Mouse (Mus musculus): ENCODE measurements around the gene Ganc. TPM values are rescaled to one million over a fixed set of nuclear protein-coding genes. Genes with fewer than 3 reads are reported as not detected.

Gene Ganc
- total and polyA plus RNA-seq, 3 experiments: 0.95 to 19.2 (median 17.2) TPM

- Histone ChIP-seq H3K4me3 (ENCODE audit: low read depth, low read length) (no peak overlapping the region), H3K9me3 (replicated peaks) (no peaks in the 10 kb centered on the region), H3K4me1 (ENCODE audit: insufficient read depth, low read depth, low read length) (no peaks in the 10 kb centered on the region), H3K27me3 (ENCODE audit: insufficient read depth, low read length) (peaks cover 6% of the 10 kb centered on the region; the same call in 1 of the 2 replicates), H3K36me3 (replicated peaks) (no peaks in the 10 kb centered on the region)
- TF ChIP-seq GATA2 (IDR thresholded peaks at IDR 0.05; ENCODE audit: borderline replicate concordance, low read depth, low read length): no peak
- no peak for TF ChIP-seq TAL1 (conservative IDR thresholded peaks at IDR 0.05; ENCODE audit: low read depth, low read length)
- no peak for TF ChIP-seq GATA1 (IDR thresholded peaks at IDR 0.05; ENCODE audit: borderline replicate concordance, low read length)
- no peak for TF ChIP-seq POLR2AphosphoS5 (IDR thresholded peaks at IDR 0.05; ENCODE audit: insufficient replicate concordance, low read depth, low read length)
- no peak for TF ChIP-seq CTCF (IDR thresholded peaks at IDR 0.05; ENCODE audit: low read depth, low read length)
- DNase-seq (ENCODE audit: low spot score) (no peak), ATAC-seq (ENCODE audit: extremely low read depth, insufficient number of reproducible peaks, low FRiP score, poor library complexity, severe bottlenecking) (no peak)
Observed at GRCm38 (mm10) chr2:120454987-120455386, 51.3 kb downstream of the Ganc start.

DNA sequence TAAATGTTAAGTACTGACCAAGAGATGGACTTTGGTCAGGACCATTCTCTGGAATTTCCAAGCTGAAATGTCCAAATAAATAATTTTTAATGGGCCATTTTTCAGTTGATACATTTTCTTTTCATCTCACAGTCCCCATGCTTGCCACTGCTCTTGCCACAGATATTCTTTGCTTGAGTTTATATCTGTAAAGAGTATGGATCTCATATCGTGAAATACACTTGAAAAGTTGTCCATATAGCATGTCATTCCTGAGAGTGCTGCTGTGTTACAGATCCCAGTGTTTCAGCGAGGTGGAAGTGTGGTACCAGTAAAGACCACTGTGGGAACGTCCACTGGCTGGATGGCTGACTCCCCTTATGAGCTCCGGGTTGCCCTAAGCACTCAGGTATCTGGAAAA is 52.0 kb downstream of the Ganc start, which contains the start of gene Capn3:
Gene Capn3 (plus strand): TSS at position 301 of the 400 bp plus-strand sequence.
- TF ChIP-seq TAL1 (conservative IDR thresholded peaks at IDR 0.05; ENCODE audit: low read depth, low read length) (no peak), CTCF (IDR thresholded peaks at IDR 0.05; ENCODE audit: low read depth, low read length) (no peak), GATA1 (IDR thresholded peaks at IDR 0.05; ENCODE audit: borderline replicate concordance, low read length) (no peak), POLR2AphosphoS5 (IDR thresholded peaks at IDR 0.05; ENCODE audit: insufficient replicate concordance, low read depth, low read length) (no peak), GATA2 (IDR thresholded peaks at IDR 0.05; ENCODE audit: borderline replicate concordance, low read depth, low read length) (no peak)
- Histone ChIP-seq H3K27me3 (ENCODE audit: insufficient read depth, low read length) (peaks cover 6% of the 10 kb centered on the region; the same call in 1 of the 2 replicates), H3K4me3 (ENCODE audit: low read depth, low read length) (no peak within 1 kb of the TSS), H3K36me3 (replicated peaks) (no peaks in the 10 kb centered on the region), H3K9me3 (replicated peaks) (no peaks in the 10 kb centered on the region), H3K4me1 (ENCODE audit: insufficient read depth, low read depth, low read length) (no peaks in the 10 kb centered on the region)
- no peak for ATAC-seq (ENCODE audit: extremely low read depth, insufficient number of reproducible peaks, low FRiP score, poor library complexity, severe bottlenecking)
- DNase-seq (ENCODE audit: low spot score): no peak

- TF ChIP-seq CTCF (IDR thresholded peaks at IDR 0.05; ENCODE audit: low read depth, low read length) (no peak), TAL1 (conservative IDR thresholded peaks at IDR 0.05; ENCODE audit: low read depth, low read length) (no peak), GATA2 (IDR thresholded peaks at IDR 0.05; ENCODE audit: borderline replicate concordance, low read depth, low read length) (no peak), GATA1 (IDR thresholded peaks at IDR 0.05; ENCODE audit: borderline replicate concordance, low read length) (no peak), POLR2AphosphoS5 (IDR thresholded peaks at IDR 0.05; ENCODE audit: insufficient replicate concordance, low read depth, low read length) (no peak)
- ATAC-seq (ENCODE audit: extremely low read depth, insufficient number of reproducible peaks, low FRiP score, poor library complexity, severe bottlenecking) (no peak), DNase-seq (ENCODE audit: low spot score) (no peak)
Observed at GRCm38 (mm10) chr2:120460216-120460615, 56.5 kb downstream of the Ganc start.

GRCm38 (mm10) chr2:120463328-120463727 is 59.6 kb downstream of the Ganc start:
- TF ChIP-seq POLR2AphosphoS5 (IDR thresholded peaks at IDR 0.05; ENCODE audit: insufficient replicate concordance, low read depth, low read length) (no peak), CTCF (IDR thresholded peaks at IDR 0.05; ENCODE audit: low read depth, low read length) (no peak), GATA2 (IDR thresholded peaks at IDR 0.05; ENCODE audit: borderline replicate concordance, low read depth, low read length) (no peak), GATA1 (IDR thresholded peaks at IDR 0.05; ENCODE audit: borderline replicate concordance, low read length) (no peak), TAL1 (conservative IDR thresholded peaks at IDR 0.05; ENCODE audit: low read depth, low read length) (no peak)
- DNase-seq (ENCODE audit: low spot score) (no peak), ATAC-seq (ENCODE audit: extremely low read depth, insufficient number of reproducible peaks, low FRiP score, poor library complexity, severe bottlenecking) (no peak)
- Histone ChIP-seq H3K36me3 (replicated peaks) (no peaks in the 10 kb centered on the region), H3K4me3 (ENCODE audit: low read depth, low read length) (no peak overlapping the region), H3K27me3 (ENCODE audit: insufficient read depth, low read length) (peaks cover 48% of the 10 kb centered on the region), H3K9me3 (replicated peaks) (no peaks in the 10 kb centered on the region), H3K4me1 (ENCODE audit: insufficient read depth, low read depth, low read length) (no peaks in the 10 kb centered on the region)

More at GRCm38 (mm10) chr2:120460216-120460615, 56.5 kb downstream of the Ganc start:
- H3K36me3 ChIP-seq (replicated peaks): no peaks in the 10 kb centered on the region
- no peaks in the 10 kb centered on the region for H3K4me1 ChIP-seq (ENCODE audit: insufficient read depth, low read depth, low read length)
- no peak overlapping the region for H3K4me3 ChIP-seq (ENCODE audit: low read depth, low read length)
- peaks cover 28% of the 10 kb centered on the region for H3K27me3 ChIP-seq (ENCODE audit: insufficient read depth, low read length)
- H3K9me3 ChIP-seq (replicated peaks): no peaks in the 10 kb centered on the region

- Histone ChIP-seq H3K4me1 (ENCODE audit: insufficient read depth, low read depth, low read length) (no peaks in the 10 kb centered on the region), H3K4me3 (ENCODE audit: low read depth, low read length) (no peak overlapping the region), H3K36me3 (replicated peaks) (no peaks in the 10 kb centered on the region), H3K9me3 (replicated peaks) (no peaks in the 10 kb centered on the region), H3K27me3 (ENCODE audit: insufficient read depth, low read length) (peaks cover 52% of the 10 kb centered on the region)
- TF ChIP-seq CTCF (IDR thresholded peaks at IDR 0.05; ENCODE audit: low read depth, low read length) (no peak), GATA2 (IDR thresholded peaks at IDR 0.05; ENCODE audit: borderline replicate concordance, low read depth, low read length) (no peak), TAL1 (conservative IDR thresholded peaks at IDR 0.05; ENCODE audit: low read depth, low read length) (no peak), POLR2AphosphoS5 (IDR thresholded peaks at IDR 0.05; ENCODE audit: insufficient replicate concordance, low read depth, low read length) (no peak), GATA1 (IDR thresholded peaks at IDR 0.05; ENCODE audit: borderline replicate concordance, low read length) (no peak)
- ATAC-seq (ENCODE audit: extremely low read depth, insufficient number of reproducible peaks, low FRiP score, poor library complexity, severe bottlenecking) (no peak), DNase-seq (ENCODE audit: low spot score) (no peak)
Observed at GRCm38 (mm10) chr2:120464091-120464490, 60.4 kb downstream of the Ganc start.

GRCm38 (mm10) chr2:120464732-120465396 is 61.2 kb downstream of the Ganc start:
- H3K36me3 ChIP-seq (replicated peaks): no peaks in the 10 kb centered on the region
- ATAC-seq (ENCODE audit: extremely low read depth, insufficient number of reproducible peaks, low FRiP score, poor library complexity, severe bottlenecking): no peak
- no peaks in the 10 kb centered on the region for H3K9me3 ChIP-seq (replicated peaks)
- TF ChIP-seq GATA1 (IDR thresholded peaks at IDR 0.05; ENCODE audit: borderline replicate concordance, low read length) (no peak), GATA2 (IDR thresholded peaks at IDR 0.05; ENCODE audit: borderline replicate concordance, low read depth, low read length) (no peak), POLR2AphosphoS5 (IDR thresholded peaks at IDR 0.05; ENCODE audit: insufficient replicate concordance, low read depth, low read length) (no peak), TAL1 (conservative IDR thresholded peaks at IDR 0.05; ENCODE audit: low read depth, low read length) (no peak), CTCF (IDR thresholded peaks at IDR 0.05; ENCODE audit: low read depth, low read length) (no peak)
- no peak for DNase-seq (ENCODE audit: low spot score)
- peaks cover 58% of the 10 kb centered on the region for H3K27me3 ChIP-seq (ENCODE audit: insufficient read depth, low read length)
- peaks cover 6% of the 10 kb centered on the region; the same call in 1 of the 2 replicates for H3K4me1 ChIP-seq (ENCODE audit: insufficient read depth, low read depth, low read length)
- H3K4me3 ChIP-seq (ENCODE audit: low read depth, low read length): no peak overlapping the region
